Mouse (Mus musculus) c-Kit-positive CD71-positive TER-119-positive erythroid progenitor cells, embryonic 14.5 days (primary cell): Measurements from ENCODE around the gene Zfhx3.

Experiments
- DNase-seq: peaks from one replicate; pipeline ENCODE4 v3.0.0-alpha.2; 2013; ENCODE audit warnings: low spot score

The Zfhx3 gene

DNA sequence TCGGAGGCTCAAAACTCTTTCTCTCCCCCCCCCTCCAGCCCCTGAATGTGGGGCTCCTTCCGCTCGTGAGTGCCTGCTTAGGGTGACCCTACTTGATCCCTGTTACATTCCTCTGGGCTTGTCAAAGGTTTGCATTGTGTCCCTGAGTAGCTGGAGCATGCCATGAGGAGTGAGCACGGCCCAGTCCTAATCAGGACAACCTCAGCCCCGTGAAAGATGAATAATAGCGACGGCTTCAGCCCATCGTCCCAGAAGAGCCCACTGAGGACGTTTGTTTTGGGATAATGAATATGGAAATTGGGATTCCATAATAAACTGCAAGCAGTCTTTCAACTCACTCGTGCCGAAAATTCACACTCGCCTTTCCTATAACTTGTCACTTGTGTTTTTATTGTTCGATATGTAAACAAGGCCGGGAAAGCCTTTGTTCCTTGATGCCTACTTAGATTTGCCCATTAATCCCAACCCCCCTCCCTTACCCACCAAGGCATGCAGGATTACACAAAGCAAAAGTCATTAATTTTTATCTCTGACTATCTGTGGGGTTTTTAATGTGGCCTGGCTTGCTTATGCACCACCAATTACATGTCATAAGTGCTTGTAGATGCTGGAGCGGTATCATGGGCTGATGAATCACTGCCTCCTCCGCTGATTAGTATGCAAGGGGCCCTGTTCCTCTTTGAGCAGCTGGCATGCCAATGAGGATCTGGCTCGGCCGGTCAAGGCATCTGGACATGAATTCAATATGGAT lies 512.3 kb downstream of the Zfhx3 start:
- no peak for DNase-seq

DNA sequence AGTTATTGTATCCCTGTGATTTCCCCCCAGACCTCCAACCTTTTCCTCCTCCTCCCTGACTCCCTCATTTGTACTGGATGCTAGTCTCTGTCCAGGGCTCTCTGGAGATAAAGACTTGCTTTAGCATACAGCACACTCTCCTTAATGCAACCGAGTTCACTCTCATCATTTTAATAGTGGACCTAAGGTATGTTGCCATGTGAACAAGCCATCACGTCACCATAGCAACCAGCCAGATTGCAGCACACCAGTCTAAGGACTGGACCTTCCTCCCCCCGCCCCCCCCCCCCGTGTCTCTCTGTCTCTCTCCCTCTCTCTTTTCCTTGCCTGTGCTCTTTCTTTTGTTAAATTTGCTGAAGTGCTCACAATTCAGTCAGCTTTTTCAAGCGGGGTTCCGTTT lies 524.2 kb downstream of the Zfhx3 start:
- no peak for DNase-seq

DNA sequence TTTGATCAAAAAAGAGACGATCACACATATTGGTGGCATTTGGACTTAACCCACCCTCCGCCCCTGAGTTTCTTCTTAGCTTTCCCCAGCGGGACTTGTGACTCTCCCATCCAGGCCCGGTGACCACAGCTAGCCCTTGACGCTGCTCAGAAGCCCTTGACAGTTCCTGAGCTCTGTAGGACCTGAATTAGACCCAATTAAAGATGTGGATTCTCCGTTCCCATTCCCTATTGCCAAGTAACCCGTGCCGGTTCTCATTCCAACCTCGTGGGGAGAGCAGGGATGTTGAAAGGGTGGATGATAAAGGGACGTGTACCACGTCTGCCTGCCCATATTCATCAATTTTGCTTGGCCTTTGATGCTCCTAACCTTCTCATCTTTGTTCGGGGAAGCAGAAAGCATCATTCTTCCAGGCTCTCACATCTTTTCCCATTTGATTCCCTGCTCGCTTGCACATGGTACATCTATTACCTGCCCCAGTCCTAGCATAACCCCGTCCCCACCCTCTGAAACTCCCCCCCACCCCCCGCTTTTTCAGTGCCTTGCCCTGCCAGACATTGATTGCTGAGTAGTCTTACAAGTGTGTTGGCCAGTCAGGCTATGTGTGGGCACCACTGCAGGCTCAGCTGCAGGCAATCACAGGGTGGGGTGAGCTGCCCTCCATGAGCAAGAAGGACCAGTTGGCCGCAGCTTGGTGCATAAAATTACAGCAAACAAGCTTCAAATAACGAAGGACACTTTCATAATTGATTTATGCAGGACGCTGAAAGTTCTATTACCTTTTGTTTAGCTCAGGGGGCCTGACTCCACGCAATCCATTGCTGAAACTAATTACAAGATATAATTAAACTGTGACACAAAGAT lies 525.0 kb downstream of the Zfhx3 start:
- no peak for DNase-seq

DNA sequence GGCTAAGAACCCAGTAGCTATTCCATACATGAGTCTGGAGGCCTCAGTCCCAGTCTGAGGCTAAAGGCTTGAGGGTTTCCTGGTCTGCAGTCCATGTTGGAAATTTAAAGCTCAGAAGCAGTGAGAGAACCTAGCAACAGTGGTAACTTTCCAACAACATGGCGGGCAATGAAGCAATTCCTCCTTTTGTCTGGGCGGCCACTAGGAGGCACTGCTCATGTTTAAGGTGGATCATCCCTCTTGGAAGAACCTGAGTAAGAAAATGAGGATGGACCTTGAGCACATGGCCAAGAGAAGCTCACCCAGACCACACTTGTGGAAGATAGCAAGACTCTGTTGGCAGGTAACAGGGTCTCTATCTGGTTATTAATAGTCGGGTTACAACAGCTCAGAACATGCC lies 527.8 kb downstream of the Zfhx3 start:
- no peak for DNase-seq

DNA sequence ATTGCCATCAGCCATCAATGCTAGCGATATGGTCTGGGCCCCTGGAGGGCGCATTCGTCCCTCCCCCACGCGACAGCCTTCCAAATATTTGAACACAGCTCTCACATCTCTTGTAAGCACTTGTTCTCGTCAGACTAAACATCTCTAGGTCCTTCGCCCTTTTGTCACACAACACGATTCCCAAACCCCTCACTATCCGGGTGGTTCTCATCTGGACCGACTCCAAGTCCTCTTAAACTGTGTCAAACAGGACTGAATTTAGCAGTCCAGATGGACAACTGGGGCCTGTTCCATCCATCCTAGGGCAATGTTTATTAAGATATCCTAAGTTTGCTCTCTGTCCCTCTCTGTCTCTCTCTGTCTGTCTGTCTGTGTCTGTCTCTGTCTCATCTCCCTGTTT lies 532.1 kb downstream of the Zfhx3 start:
- DNase-seq, result no peak

DNA sequence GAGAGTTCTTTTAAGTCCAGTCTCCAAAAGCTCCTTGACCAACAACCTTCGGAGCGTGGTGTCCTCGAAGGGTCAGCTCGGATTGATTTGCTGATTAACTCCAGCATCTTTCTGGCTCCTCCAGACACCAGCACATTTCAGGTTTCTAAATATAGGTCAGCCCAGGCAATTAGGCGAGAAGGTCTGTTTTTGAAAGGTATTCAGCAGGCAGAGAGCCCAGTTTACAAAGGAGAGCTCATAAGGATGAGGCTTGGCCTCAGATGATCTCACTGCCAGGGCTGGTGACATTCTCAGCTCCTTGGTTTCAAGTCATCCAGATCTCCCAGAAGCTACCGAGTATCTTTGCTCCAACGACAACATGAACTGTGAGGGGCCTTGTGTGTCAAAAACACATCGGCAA lies 535.7 kb downstream of the Zfhx3 start:
- no peak for DNase-seq

DNA sequence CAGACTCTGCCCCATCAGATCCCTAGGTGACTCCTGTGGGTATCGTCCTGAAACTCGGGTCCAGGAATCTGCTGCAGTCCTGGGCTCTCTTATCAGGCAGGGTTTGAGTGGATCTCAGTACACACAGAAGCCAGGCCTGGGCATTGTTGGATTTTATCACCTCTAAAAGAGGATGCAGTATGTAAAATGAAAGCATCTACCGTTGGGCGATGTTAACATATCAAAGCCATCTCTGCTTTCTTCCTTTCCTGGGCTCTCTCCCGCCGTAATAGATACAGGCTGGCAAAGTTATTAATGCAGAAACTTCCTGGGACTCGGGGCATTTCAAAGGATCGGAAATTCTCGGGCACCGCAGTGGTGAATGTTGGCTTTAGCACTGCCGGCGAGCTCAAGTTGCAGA lies 537.7 kb downstream of the Zfhx3 start:
- DNase-seq, result no peak

DNA sequence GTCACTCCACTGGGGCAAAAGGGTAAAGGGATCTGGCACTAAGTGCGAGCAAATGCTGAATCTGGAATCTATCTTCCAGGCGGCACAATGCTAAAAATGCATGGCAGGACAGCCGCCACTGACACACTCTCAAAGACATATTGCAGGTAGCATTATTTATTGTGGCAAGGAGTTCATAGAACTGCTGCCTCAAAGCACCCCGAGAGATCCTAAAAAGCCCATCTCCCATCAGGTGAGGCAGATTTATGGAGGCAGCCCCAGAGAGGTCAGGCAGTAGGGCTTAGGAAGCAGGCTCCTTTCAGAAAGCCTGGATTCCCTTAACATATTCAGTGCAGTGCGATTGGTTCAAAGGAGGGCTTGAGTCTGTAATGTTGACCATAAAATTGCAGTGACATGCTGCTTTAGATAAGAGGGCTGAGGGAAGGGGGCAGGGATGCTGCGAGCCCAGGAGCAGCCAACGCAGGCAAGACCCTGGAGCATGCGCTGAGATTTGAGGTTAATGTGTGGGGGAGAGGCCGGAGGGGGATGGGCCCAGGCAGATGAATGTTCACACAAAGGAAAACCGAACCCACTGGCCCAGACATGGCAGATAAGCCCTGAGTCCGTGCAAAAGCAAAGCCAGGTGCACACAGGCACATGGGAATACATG lies 538.8 kb downstream of the Zfhx3 start:
- DNase-seq, result no peak

DNA sequence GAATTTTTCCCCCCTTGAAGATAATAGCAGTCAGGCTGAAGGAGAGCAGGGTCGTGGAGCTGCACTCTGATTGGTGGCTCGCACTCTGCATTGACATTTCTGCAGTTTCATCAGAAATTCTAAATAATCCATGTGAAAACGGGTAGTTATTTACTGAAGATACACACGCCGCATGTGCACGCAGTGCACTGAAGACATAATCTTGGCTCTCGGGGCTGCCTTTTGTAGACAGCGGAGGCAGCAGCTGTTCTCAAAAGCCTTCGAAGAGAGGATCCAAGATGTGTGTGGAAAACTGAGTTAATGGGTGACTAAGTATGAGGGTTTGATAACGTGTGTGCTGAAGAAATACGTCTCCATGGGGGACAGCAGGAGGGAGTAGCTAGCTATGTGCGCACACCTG lies 553.7 kb downstream of the Zfhx3 start:
- no peak for DNase-seq

DNA sequence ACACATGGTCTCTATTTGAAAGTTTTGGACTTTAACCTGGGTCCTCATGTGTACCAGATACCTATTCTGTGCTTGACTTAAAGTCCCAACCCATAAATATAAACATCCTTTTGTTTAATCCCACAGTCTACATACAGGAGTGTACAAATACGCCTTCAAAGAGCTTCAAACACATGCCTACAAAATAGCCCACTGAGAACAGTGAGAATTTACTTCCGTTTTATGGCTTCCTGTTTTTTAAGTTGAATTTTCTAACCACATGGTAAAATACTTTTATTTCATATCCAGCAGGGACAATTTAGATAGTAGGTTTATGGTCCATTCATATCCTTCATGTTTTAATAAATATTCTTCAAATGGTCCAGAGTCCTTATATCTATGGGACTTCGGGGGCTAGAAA lies 564.3 kb downstream of the Zfhx3 start:
- DNase-seq, result no peak

DNA sequence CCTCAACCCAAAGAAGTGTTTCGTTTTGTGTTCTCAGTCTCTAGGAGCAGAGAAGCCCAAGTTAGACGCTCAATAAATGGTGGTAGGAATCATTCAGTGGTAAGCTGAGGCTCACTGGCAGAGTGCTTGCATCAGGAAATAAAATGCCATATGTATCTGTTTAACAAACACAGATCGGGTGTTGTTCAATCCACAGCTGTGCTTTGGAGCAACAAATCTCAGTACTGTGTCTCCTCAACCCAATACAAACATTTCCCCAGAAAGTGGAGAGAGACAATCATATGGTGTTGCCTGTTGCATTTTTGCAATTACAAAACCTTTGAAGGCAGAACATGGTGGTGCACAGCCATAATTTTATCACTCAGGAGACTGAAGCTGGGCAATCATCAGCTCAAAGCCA lies 565.3 kb downstream of the Zfhx3 start:
- no peak for DNase-seq

DNA sequence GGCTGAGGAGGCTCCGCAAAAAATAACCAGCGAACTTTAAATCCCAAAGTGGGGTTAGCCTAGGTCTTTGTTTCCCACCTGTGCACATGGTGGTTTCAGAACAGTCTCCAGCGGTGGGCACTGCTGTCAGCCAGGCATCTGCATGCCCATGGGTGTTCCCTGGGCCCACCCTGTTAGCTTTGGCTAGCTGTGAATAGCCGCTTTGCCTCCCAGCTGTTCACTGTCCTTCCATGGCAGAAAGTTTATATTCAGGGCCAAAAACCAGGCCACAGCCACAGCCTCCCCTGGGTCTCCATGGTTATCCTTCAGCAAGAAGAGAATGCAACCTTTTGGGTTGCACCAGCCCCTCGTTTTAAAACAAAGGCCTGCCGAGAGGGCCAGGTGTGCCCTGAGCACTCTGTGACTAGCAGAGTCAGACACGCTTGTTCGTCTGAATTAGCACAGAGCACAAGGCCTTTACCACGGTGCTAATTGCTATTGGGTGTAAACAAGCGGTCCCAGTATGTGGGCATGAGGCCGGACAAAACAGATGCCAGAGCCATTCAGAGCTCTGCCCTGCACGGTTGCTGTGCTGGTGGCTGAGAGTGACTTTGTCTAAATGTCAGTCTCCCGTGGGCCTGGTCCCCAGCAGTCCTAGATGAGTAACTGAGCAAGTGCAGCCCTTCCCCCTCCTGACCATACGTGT lies 568.3 kb downstream of the Zfhx3 start:
- no peak for DNase-seq

DNA sequence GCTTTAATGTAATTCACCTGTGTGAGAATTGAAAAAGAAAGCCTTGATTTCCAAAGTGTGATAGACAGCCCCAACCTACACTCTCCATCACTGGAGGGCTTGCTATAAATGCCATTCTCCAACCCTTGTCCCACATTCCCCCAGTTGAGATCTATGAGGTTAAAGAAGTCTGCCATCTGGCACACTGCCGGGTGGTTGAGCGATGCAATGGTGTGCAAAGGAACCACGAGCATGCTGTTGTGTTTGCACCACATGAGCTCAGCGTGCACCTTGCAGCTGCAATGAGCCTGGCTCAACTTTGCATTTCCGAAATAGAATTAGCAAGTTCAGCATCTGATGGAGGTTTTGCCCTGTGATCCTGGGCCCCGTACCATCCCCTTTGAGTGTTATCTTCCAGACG lies 575.7 kb downstream of the Zfhx3 start:
- no peak for DNase-seq

DNA sequence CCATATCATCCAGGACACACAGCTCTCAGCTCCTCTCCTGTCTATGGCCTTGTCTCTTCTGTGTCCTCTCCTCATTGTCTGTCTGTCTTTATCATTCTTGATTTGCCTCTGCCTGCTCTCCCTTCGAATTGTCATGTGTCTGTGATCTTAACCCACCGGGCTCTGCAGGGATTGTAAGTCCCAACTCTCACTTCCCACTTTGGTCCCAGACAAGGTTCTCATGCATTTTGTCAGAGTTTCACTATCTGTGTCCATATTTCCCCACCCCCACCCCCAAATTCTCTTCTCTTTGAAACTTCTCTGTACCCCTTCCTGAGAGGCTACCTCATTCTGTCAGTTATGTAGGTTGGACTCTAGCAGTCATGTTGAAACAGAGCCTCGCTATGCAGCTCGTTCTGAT lies 579.6 kb downstream of the Zfhx3 start:
- DNase-seq, result no peak

DNA sequence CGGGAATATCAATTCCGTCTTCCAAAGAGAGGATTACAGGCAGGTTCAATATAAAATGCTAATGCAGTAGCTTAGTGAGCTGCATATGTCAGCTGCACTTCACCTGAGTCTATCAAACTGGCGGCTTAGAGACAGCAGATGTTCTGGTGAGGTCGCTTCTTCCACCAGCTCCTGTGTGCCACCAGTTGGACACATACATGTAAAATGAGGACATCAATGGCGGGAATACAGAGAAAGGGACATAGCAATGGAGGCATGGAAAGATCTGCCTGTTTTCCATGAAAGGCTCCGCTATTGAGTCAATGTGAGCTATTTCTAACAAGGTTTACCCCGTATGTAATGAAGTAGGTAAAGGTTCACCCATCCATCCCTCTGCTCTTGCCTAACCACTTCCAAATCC lies 587.0 kb downstream of the Zfhx3 start:
- no peak for DNase-seq

DNA sequence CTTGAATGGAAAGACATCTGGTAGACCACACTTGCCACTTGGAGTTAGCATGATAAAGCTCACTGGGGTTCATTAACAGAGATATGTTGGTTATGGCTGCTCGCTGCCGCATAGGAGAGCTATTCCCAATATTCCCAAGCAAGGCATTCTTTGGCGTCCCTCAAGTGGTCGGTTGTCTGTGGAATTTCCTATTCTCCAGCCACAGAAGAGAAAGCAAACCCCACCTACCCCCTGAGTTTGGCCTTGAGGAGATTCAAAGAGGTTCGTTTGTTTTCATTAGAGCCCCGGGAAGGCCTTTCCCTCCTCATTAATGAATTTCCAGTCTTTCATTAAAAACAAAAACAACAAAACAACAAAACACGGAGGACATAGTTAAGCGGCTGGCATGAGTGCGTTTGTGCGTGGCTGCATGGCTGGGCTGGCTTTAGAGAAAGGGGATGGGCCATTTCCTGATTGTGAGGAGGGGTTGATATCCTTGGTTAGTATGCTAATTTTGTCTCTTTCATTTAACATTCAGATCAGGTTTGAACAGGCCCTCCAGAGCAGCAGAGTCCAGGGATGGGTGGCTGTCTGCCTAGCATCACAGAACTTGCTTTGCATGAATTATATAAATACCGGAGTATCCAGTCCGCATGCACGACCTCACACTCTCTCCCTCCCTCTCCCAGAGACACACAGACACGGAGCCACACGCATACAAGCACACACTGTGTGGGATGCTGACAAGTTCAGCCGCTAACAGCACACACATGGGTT lies 592.9 kb downstream of the Zfhx3 start:
- DNase-seq, result no peak

DNA sequence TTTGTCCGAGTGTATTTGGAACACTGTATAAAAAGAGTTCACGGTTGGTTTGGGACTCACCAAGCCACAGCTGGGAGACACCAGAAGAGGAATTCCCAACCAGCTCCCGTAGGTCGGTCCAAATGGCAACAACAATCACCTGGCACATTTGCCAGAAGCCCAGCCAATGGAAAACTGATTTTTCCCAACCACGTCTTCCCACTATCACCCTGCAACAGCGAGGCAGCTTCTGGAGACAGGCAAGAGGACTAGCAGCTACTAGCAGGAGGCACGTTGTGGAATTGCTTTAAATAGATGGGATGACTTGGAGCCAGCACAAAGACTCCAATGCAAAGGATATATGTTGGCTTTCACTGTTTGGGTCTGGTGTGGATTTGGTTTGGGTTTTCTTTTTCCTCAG lies 593.7 kb downstream of the Zfhx3 start:
- DNase-seq, result no peak

DNA sequence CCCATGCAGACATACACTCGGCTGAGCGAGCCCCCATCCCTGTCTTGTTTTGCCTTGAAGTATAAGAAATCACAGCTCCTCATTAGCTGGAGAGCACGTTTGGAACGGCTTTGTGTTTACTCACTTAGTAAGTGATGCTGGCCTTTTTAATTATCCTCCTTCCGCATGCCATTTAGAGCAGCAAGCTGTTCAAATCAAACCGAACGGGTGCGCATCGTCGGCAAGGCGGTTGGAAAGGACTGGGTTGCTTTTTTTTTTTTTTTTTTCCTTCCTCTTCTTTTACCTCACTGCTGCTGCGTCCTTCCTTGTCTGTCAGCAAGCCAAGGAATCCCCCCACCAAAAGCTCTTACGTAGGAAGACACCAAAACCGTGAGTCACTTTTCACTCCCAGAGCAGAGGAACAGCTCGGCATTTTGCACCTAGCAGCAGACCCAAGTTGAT lies 594.5 kb downstream of the Zfhx3 start:
- DNase-seq, result no peak

DNA sequence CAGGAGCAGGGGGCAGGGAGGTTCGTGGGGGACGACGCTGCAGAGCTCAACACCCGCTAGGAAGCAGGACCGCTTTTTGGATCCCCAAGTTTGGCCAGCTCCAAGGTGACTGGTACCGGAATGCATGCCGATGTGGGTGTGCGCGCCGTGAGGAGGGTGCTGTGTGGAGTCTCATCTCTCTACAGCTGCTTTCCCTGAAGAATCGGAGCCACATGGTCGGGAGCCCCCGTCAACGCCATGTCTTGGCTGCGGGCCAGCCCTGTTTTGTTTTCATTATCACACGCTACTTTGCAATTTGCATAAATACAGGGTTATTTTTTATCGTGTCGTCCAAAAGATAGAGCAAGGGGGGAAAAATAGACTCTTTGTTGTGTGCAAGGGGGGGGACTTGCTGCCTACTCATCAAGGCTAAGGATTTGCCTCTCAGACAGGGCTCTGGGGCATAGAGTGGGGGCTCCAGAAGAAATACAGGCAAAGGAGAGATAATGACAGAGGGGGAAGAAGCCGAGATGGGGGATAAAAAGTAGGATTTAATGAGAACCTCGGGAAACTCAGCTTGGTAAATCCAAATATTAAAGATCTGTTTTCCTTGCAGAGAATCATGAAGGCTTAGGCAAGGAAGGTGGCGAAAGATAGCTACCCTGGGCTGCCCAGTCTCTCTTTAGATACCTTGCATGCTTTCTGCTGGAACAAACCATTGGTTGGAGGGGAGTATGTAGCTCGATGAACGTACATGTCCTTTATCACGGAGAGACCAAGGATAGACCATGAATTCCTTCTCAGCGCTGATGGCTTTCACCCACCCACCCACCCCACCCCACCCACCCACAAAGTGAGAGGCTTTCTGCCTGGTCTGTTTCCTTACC lies 595.5 kb downstream of the Zfhx3 start:
- DNase-seq, result no peak

DNA sequence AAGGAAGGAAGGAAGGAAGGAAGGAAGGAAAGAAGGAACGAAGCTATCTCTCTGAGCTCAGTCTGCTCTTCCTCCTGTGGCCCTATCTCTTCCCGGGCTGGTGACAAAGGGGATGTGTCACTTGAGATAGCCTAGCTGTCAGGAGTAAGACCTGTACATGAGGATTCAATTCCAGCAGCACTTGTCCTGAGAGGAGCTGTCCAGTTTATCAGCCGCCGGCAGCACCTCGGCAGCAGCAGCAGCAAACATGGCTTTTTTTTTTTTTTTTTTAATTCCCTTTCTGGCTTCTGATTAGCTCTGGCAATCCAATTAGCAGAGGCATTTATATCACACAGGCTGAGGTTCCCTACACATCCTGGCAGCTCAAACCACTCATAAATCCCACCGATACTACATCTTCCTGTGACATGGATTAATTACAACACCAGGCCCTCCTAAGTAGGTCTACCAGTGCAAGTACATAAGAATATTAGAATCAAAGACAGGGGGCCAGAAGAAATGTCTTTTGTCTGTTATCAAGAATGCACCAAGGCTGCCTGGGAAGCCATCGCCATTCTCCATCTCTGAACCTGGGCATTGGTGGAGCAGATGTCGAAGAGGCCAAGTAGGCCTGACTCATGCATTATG lies 596.6 kb downstream of the Zfhx3 start:
- DNase-seq, result no peak
